Mouse (Mus musculus): ENCODE data around the gene Slco1b2.
"Not testable (repeated sequence)": the region's sequence is repeated elsewhere in the genome, so short reads cannot be mapped to it uniquely, and the experiment has no call there.

Slco1b2 gene

DNA sequence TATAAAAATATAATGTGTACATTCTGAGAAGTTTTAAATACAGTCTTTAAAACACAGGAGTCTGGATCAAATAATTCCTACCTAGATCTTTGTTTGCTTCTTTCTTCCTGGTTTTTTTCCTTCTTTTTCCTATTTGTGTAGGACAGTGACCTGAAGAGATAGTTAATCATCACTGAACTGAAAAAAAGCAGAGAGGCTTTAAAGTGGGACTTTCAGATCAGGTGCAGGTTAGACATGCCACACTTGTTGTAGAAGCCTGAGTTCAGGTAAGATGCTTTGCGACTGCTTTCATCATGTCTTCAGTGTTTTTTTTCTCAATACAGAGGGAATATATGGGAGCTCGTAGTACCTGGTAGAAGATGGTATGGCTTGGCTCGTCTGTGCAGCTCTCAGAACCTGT, at the start of gene Slco1b2:
TSS of gene Slco1b2 (plus strand) at position 228 of the 400 bp plus-strand sequence.
- no peak for DNase-seq (ENCODE audit: low spot score)

DNA sequence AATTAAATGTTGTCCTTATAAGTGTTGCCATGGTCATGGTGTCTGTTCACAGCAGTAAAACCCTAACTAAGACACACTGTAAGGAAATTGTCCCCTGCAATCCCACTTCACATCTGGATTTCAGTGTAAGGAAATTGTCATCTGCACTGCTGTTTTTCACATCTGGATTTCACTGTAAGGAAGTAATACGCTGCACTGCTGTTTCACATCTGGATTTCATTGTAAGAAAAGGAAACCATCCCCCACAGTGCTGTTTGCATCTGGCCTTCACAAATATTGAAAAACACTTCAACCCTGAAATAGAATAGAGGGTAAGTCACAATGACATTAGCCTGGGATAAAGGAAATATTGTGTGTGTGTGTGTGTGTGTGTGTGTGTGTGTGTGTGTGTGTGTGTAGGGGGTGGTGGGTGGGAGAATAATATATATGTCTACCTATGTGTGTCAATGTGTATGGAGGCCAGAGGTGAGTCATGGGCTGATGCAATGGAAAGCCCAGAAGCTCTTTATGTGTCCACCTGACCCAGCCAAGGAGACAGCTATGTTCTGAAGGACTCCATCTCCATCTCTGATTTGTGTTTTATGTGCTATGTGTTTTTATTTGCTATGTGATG, 44.4 kb upstream of the Slco1b2 start:
- no peak for DNase-seq (ENCODE audit: low spot score)

DNA sequence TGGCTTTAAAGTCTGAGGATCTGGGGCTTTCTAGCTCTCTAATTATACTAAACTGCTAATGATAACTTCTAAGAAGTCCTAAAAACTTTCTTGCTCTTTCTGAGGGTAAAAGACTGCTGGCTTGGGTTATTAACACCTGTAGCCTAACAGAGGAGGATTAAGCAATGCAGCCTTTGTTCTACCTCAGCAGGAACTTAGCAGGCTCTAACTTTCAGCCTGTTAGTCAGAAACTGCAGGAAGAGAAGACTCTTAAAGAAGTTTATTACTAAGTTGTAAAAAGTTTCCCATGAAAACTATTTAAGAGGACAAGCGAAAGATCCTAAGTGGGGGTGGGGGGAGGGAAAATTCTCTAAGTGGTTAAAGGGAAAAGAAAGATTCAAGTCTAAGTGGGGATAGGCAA, 39.3 kb upstream of the Slco1b2 start:
- DNase-seq (ENCODE audit: low spot score): no peak

DNA sequence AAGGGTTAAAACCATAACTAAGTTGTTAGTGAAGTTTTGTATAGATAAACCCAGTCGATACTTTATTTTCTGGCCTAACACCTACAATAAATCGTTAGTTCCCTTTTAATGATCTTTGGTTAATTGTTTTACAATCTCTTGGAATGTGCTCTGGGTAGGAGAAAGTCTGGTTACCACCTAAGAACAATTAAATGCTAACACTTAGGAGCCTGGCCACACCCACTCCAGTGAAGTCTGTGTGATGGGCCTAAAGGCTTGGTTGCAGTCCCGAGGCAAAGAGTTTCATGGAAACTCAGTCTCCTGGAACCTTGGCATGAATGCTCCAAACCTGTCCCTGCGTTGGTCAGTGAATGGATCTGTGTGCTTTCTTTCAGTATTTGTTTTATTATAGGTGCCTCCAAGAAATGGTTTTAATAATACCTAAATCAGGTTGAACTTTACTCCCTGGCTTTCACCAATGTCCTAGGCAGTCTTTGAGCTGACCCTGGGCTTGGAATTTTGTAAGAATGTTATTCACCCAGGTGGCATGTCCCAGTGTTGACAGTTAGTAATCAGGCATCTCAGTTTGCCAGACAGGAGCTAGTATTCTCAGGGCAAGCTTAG, 38.6 kb upstream of the Slco1b2 start:
- DNase-seq (ENCODE audit: low spot score): not testable (repeated sequence)

DNA sequence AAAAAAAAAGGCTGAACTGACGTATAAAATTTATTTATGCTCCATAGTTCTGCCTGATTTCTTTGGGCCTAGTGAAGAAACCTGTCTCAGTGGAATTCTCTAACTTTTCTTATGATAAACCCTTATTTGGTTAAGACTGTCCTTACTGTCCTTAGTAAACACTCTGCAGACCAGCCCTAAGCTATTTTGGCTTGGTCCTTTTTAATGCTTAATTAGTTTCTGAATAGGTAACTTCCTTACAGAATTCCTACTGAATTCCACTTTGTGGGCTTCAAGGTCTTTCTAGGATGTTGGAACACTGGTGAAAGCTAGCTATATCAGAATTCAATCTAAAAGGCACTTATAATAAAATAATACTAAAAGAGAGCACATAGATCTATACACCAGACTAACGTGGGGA, 33.2 kb upstream of the Slco1b2 start:
- DNase-seq (ENCODE audit: low spot score): no peak

DNA sequence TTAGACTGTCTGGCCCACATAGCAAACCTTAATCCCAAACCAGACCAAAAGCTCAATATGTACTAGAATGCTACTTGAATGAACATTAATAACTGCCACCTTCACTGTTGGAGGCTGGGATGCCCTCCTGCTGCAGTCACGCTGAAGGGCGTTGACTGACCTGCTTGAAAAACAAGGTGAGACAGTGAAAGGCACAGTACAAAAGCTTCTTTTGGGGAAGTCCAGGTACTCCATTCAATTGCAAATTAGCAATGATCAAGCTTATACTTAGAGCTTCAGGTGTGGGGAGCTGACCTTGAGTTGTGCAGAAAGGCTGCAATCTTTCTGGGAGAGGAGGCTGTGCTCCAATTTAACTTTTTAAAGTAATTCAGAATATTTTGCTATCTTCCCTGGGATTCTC, 32.3 kb upstream of the Slco1b2 start:
- no peak for DNase-seq (ENCODE audit: low spot score)

DNA sequence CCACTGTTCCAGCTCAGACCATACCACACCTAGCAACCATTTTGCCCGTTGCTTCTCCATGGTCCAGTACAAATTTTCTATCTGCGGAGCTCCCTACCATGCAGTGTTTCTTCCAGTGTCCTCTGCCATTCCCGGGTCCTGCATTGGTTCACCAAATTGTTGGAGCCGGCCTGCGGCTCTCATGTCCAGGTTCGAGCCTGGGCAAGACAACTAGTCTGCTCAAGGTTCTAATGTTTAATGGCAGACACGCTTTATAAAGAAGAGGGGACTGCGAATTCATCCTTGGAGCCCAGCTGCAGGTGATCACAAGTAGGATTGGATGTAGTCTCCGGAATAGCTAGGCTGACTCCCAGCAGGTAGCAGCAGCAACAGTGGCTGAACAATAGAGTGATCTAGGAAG, 28.4 kb upstream of the Slco1b2 start:
- no peak for DNase-seq (ENCODE audit: low spot score)

DNA sequence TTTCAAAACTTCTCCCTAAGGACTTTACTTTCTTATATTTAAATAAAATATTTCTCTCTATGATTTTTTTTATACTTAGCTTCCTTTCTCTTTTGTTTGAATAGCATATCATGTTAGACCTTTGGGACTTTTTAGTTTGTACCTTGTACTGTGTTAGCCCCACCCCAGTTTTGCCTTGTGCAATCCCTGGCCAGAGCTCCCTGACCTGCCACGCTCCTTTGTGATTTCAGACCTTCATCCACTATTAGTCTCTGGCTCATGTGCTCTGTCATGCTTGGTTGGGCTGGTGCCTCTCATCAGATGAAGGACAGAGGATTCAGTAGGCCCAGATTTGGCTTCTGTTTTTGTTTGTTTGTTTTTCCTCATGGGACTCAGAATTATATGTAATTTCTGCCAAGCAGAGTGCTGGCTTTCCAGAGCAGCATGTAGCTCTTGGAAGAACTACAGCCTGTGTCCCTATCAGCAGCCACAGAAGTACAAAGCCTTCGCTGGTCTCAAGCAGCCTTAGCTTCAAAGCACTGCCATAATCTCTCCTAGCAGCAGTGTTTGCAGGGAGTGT, 18.5 kb upstream of the Slco1b2 start:
- no peak for DNase-seq (ENCODE audit: low spot score)

DNA sequence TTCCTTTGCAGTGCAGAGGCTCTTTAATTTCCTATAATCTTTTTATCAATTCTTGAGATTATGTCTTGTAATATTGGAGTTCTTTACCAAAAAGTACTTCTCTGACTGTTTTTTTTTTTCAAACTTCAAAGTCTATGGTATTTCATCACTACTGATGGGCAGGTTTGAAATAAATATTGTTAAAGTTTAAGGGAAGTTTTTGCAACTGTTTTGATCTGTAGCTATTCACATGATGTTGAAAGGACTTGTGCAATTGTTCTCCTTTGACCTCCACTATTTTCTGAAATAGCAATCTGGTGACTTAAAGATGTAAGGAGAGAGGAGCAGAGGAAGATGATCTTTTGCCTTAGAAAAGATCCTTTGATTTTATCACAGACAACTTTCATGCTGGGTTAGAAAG, 15.3 kb upstream of the Slco1b2 start:
- DNase-seq (ENCODE audit: low spot score): no peak

DNA sequence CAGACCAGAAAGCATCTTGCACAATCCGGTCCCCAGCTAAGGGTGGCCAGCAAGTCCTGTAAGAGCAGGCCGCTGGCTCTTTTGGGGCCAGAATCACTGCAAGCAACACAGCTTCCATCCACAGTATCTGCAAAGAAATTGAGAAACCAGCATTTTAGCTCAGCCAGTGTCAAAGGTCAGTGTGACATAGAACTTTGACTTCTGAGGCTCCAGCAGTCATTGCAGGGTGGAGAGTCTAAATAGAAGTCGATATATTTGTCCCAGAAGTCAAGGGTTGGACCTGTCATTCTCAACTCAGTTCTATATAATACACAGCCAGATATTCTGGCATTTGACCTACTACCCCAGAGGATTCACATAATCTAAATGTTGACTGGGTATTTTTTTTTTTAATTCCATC, 14.0 kb upstream of the Slco1b2 start:
- DNase-seq (ENCODE audit: low spot score): no peak

DNA sequence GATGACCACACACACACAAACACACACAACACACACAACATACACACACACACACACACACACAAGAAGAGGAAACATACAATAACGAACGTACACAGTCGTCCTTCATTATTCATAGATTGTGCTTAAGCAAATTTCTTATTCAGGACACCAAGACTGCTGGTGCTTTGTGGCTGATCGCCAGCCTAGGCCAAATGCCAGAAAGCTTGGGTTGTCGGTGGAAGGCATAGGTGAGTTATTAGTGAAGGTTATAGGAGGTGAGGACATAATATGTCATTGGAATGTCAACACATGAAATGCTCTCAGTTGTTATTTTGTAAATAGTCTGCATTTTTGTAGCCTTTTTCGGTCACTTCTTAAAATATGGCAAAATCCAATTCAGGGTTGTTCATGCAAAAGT, 3.6 kb downstream of the Slco1b2 start:
- no peak for DNase-seq (ENCODE audit: low spot score)

DNA sequence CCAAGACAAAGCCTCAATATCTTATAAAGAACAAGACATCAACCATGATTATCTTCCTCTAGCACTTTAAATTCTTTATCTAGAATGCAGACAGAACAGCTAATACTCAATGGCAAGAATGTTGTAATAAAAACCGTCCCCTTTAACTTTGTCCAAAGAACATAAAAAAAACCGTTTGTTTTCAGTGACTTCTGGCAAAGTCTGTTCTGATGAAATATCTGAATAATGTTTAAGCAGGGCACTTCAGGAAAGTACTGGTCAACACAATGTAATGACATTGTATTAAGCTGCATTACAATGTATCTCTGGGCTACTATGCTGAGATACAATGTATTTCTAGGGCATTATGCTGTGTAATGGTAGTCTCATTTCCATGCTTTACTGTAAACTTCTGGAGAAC, 5.9 kb downstream of the Slco1b2 start:
- DNase-seq (ENCODE audit: low spot score): no peak

DNA sequence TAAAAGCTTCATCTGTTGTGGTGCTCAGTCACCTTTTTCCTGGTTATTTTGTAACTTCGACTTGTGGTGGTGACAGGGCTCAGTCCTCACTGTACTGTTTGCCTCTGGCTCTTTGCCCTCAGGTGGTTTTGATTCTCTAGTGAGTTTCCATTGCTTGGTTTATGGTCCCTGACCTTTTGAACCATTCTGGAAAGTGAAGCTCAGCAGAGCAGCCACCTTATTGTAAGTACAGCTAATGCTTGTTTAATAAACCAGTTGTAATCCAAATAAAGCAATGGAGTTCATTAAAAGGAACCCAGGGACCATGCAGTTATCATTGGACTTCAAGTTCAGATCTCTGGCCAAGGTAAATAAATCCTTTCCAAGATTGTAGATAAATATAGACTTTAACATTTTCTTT, 11.3 kb downstream of the Slco1b2 start:
- no peak for DNase-seq (ENCODE audit: low spot score)

DNA sequence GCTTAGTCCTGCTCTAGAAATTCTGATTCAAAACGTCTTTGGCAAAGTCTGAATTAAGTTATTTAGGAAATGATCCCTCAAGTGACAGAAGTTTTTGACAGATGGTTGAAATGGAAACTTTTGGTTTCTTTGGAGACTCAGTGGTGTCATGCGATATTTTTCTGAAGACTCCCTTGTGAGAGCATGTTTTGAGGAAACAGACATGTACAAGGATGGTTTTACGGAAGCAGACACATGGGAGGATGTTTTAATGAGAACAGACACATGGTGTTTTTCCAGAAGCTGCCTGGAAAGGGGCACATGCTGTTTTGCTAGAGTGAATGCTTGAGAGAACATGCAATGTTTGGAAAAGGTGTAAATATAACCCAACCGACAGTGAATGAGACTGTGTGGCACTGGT, 57.7 kb downstream of the Slco1b2 start:
- no peak for DNase-seq (ENCODE audit: low spot score)

DNA sequence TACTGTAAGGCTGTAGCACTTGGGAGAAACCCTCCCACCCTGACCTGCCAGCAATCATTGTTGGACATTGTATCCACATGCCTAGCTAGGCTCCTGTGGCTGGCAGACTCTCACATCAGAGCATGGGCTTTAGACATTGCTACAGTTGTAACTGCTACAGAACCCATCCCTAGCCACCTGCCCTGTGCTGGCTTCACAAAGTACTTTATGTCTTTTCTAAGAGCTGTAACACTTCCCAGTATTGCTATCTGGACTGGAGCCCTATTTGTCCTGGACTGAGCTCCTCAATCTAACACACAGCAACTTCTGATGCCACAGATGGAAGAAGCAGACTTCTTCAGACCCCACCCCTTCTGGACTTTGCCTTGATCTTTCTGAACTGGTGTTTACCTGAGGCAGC, 61.9 kb downstream of the Slco1b2 start:
- DNase-seq (ENCODE audit: low spot score): no peak

All from spleen, adult 12 weeks (tissue).